Mouse (Mus musculus): ENCODE results near the gene Mitd1. TPM values are rescaled to one million over a fixed set of nuclear protein-coding genes. Genes with fewer than 3 reads are reported as not detected.

The Mitd1 gene
- polyA plus RNA-seq, 1 experiment, result 6.2 TPM

DNA sequence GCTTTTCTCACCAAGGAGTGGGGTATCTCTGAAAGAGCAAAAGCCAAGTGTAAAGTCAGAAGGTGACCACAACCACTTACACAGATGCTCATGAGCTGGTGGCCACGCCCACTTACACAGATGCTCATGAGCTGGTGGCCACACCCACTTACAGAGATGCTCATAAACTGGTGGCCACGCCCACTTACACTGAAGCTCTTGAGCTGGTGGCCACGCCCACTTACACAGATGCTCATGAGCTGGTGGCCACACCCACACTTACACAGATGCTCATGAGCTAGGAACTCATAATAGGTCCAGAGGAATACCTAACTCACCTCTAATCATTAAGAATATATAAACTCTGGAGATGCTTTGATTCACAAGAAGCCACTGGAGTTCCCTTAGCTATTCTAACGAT is 5.8 kb downstream of the Mitd1 start:
- WGBS, result 89% methylated on average over 4 of the region's 4 CpGs
- Histone ChIP-seq H3K4me1 (ENCODE audit: control insufficient read depth, insufficient read depth, low read length) (peaks cover under 1% of the 10 kb centered on the region; the same call in 1 of the 2 replicates), H3K4me3 (ENCODE audit: insufficient read depth, low read depth, low read length) (no peak overlapping the region), H3K27me3 (replicated peaks; ENCODE audit: control insufficient read depth, insufficient read depth, low read length) (no peaks in the 10 kb centered on the region), H3K36me3 (ENCODE audit: control insufficient read depth, insufficient read depth, low read length) (peaks cover 7% of the 10 kb centered on the region; the same call in 1 of the 2 replicates), H3K27ac (ENCODE audit: insufficient read depth, low read depth, low read length) (no peak overlapping the region)
- no peak for TF ChIP-seq CTCF (conservative IDR thresholded peaks at IDR 0.05; ENCODE audit: insufficient read depth, insufficient read length, low read depth, low read length)
- no peak for TF ChIP-seq POLR2A (IDR thresholded peaks at IDR 0.05; ENCODE audit: low read depth, low read length)
- no peak for DNase-seq

GRCm38 (mm10) chr1:37883411-37883810 is 6.8 kb downstream of the Mitd1 start:
- no peaks in the 10 kb centered on the region for H3K27me3 ChIP-seq (replicated peaks; ENCODE audit: control insufficient read depth, insufficient read depth, low read length)
- DNase-seq, result no peak
- H3K27ac ChIP-seq (ENCODE audit: insufficient read depth, low read depth, low read length), result no peak overlapping the region
- H3K4me3 ChIP-seq (ENCODE audit: insufficient read depth, low read depth, low read length), result no peak overlapping the region
- TF ChIP-seq POLR2A (IDR thresholded peaks at IDR 0.05; ENCODE audit: low read depth, low read length) (no peak), CTCF (conservative IDR thresholded peaks at IDR 0.05; ENCODE audit: insufficient read depth, insufficient read length, low read depth, low read length) (no peak)
- peaks cover 8% of the 10 kb centered on the region for H3K36me3 ChIP-seq (ENCODE audit: control insufficient read depth, insufficient read depth, low read length)
- 92% methylated on average over 4 of the region's 4 CpGs for WGBS
- no peaks in the 10 kb centered on the region for H3K4me1 ChIP-seq (ENCODE audit: control insufficient read depth, insufficient read depth, low read length)

DNA sequence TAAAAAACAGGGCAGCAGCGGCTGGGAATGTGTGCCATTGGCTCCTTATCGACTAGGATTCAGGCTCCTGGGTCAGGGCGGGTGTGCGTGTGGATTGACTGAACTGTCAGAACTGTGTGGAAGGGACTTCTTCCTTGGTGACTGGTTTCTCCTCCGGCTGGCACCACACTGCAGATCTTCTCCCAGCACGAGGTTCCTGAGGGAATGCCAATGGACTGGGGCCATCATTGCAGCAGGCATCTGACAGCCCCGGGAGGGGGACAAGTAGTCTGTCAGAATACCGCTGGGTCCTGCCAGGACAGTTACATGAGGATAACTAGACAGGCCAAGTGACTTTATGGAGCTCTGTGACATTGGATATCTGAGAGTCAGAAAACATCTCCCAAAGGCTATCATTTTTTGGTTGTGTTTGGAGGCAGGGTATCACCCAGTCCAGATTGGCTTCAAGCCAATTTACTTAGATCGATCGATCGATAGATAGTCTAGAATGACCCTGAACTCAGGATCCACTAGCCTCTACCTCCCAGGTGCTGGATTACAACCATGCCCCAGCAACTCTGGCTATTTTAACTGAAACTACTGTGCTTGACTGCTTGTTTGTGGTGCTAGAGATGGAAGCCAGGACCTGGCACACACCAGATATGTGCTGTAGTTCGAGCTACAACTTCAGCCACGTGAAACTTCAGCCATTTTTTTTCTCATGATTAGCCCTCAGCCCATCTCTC is 12.3 kb downstream of the Mitd1 start:
- Histone ChIP-seq H3K36me3 (ENCODE audit: control insufficient read depth, insufficient read depth, low read length) (peaks cover 6% of the 10 kb centered on the region), H3K27ac (ENCODE audit: insufficient read depth, low read depth, low read length) (no peak overlapping the region), H3K4me1 (ENCODE audit: control insufficient read depth, insufficient read depth, low read length) (no peaks in the 10 kb centered on the region), H3K27me3 (replicated peaks; ENCODE audit: control insufficient read depth, insufficient read depth, low read length) (no peaks in the 10 kb centered on the region), H3K4me3 (ENCODE audit: insufficient read depth, low read depth, low read length) (no peak overlapping the region)
- WGBS, result 92% methylated on average over 13 of the region's 13 CpGs
- TF ChIP-seq POLR2A (IDR thresholded peaks at IDR 0.05; ENCODE audit: low read depth, low read length) (no peak), CTCF (conservative IDR thresholded peaks at IDR 0.05; ENCODE audit: insufficient read depth, insufficient read length, low read depth, low read length) (no peak)
- DNase-seq, result no peak

GRCm38 (mm10) chr1:37873157-37873556 is 17.1 kb downstream of the Mitd1 start:
- TF ChIP-seq CTCF (conservative IDR thresholded peaks at IDR 0.05; ENCODE audit: insufficient read depth, insufficient read length, low read depth, low read length) (no peak), POLR2A (IDR thresholded peaks at IDR 0.05; ENCODE audit: low read depth, low read length) (no peak)
- no peak for DNase-seq
- Histone ChIP-seq H3K4me1 (ENCODE audit: control insufficient read depth, insufficient read depth, low read length) (peaks cover 7% of the 10 kb centered on the region; the same call in 1 of the 2 replicates), H3K4me3 (ENCODE audit: insufficient read depth, low read depth, low read length) (no peak overlapping the region), H3K36me3 (ENCODE audit: control insufficient read depth, insufficient read depth, low read length) (peaks cover 3% of the 10 kb centered on the region; the same call in 1 of the 2 replicates), H3K27me3 (replicated peaks; ENCODE audit: control insufficient read depth, insufficient read depth, low read length) (no peaks in the 10 kb centered on the region), H3K27ac (ENCODE audit: insufficient read depth, low read depth, low read length) (no peak overlapping the region)
- whole genome bisulfite sequencing, result 79% methylated on average over 4 of the region's 4 CpGs

DNA sequence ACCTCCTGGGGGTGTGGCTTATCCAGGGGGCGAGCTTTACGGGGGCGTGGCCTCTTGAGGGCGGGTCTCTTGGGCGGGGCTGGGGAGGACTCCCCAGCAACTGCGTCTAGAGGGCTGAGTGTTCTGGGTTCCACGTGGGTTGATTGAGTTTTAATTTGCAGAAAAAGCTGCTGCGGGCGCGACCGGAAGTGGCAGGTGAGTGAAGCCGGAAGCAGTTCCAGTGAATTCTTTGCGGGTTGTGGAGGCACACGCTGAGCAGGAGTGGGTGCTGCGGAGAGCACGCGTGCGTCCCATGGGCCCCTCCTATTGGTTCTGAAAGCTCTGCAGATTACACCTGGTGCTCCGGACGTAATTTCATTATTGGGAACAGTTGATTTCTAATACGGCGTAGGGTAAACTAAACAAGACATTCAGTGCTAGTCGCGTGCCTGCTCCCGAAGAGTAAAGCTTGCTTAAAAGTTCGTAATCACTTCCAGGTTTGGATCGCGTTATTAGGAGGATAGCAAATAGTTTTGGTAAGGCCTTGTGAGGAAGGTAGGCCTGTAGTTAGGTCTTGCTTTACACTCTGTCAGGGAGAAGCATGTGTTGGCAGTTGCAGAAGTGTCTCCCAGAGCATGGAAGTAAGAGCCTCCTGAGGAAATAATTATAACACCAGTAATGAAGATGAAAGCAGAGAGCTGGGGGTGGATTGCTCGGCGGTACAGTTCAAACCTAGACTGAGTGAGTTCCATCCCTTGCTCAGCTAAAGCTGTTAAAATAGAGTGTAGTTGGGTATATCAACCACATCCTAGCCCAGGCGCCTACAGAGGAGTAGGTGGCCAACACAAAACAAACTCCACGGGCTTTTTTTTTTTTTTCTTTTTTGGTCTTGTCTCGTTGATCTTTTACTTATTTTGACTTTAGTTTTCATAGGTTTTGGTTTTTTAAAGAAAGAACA is 17.8 kb downstream of the Mitd1 start:
- Histone ChIP-seq H3K4me3 (ENCODE audit: insufficient read depth, low read depth, low read length) (peak overlapping the region; percentile 84), H3K36me3 (ENCODE audit: control insufficient read depth, insufficient read depth, low read length) (no peaks in the 10 kb centered on the region; the same call in 1 of the 2 replicates), H3K27me3 (replicated peaks; ENCODE audit: control insufficient read depth, insufficient read depth, low read length) (no peaks in the 10 kb centered on the region), H3K27ac (ENCODE audit: insufficient read depth, low read depth, low read length) (peak overlapping the region; percentile 66), H3K4me1 (ENCODE audit: control insufficient read depth, insufficient read depth, low read length) (peaks cover 7% of the 10 kb centered on the region; the same call in 1 of the 2 replicates)
- DNase-seq, result peak; percentile 93
- WGBS, result 4% methylated on average over 33 of the region's 33 CpGs
- TF ChIP-seq POLR2A (IDR thresholded peaks at IDR 0.05; ENCODE audit: low read depth, low read length), result peak; percentile 28
- no peak for TF ChIP-seq CTCF (conservative IDR thresholded peaks at IDR 0.05; ENCODE audit: insufficient read depth, insufficient read length, low read depth, low read length)

DNA sequence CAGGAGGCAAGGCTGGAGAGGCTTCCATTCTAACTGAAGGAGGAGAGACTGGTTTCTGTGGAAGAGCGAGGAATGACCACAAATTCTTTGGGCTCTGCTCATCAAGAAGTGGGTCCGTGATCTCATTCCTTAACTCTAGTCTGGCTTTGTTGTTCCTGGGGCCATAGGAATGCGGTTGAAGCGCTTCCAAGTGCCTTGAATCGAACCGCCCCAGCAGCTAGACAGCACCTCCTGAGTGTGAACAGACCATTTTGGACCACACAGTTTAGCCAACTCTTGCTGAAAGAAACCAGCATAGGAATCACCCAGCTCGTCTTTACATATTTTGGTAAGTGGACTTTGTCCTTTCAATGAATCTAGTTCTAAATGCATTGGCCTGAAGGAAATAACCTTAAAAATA is 18.5 kb downstream of the Mitd1 start, which contains the start of gene Lipt1:
TSS of gene Lipt1 (plus strand) at position 35 of the 400 bp plus-strand sequence.
- H3K4me1 ChIP-seq (ENCODE audit: control insufficient read depth, insufficient read depth, low read length), result peaks cover 7% of the 10 kb centered on the region; the same call in 1 of the 2 replicates
- DNase-seq, result no peak
- TF ChIP-seq CTCF (conservative IDR thresholded peaks at IDR 0.05; ENCODE audit: insufficient read depth, insufficient read length, low read depth, low read length), result no peak
- no peak for TF ChIP-seq POLR2A (IDR thresholded peaks at IDR 0.05; ENCODE audit: low read depth, low read length)
- H3K36me3 ChIP-seq (ENCODE audit: control insufficient read depth, insufficient read depth, low read length), result no peaks in the 10 kb centered on the region
- no peaks in the 10 kb centered on the region for H3K27me3 ChIP-seq (replicated peaks; ENCODE audit: control insufficient read depth, insufficient read depth, low read length)
- H3K27ac ChIP-seq (ENCODE audit: insufficient read depth, low read depth, low read length), result peak within 1 kb of the TSS; percentile 66
- 10% methylated on average over 7 of the region's 7 CpGs for WGBS
- H3K4me3 ChIP-seq (ENCODE audit: insufficient read depth, low read depth, low read length), result peak within 1 kb of the TSS; percentile 84
